Mouse (Mus musculus): Measurements from ENCODE around the gene Rplp1. TPM values are rescaled to one million over a fixed set of nuclear protein-coding genes. Genes with fewer than 3 reads are reported as not detected.

The Rplp1 gene
- total RNA-seq, 1 experiment from 2014 or later: 1,575 TPM

DNA sequence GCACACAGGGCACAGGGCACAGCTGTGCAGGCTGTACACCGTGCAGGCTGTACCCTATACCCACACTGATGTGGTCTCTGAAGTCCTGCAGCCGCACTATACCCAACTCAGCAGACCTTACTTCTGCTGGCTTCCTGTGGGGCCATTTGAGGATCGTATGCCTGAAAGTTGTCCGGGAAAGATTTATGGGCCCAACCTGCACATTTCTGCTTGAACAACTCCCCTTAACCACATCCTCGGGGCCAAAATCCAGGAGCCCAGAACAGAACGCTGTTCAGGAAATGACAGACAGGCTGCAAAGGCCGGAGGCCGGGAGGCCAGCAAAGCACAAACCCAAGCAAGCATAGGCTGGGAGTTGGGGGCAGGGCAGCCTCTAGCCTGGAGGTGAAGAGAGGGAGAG lies 41.0 kb downstream of the Rplp1 start:
- DNase-seq: no peak

GRCm38 (mm10) chr9:61872246-61872941 lies 41.9 kb downstream of the Rplp1 start:
- DNase-seq: no peak

- DNase-seq: no peak
Measured at GRCm38 (mm10) chr9:61871839-61872238, 42.5 kb downstream of the Rplp1 start.

GRCm38 (mm10) chr9:61867659-61868058 lies 46.7 kb downstream of the Rplp1 start:
- DNase-seq: no peak

Other genes starting within 250 kb of the Rplp1 start
- 25.6 and 26.2 TPM in 2 replicates for gene Kif23, start 32.2 kb upstream of the Rplp1 start, total RNA-seq (2021)
- 1.5 and 2.6 TPM in 2 replicates for gene Paqr5, start 112.3 kb upstream of the Rplp1 start, total RNA-seq (2021)
- 27.2 and 30.3 TPM in 2 replicates for gene Glce, start 208.1 kb upstream of the Rplp1 start, total RNA-seq (2021)

All from adrenal gland, postnatal 14 days (tissue).